Mouse (Mus musculus): ENCODE measurements around the gene Cercam.
"Not testable (repeated sequence)": the region's sequence is repeated elsewhere in the genome, so short reads cannot be mapped to it uniquely, and the experiment has no call there.

Gene Cercam

GRCm38 (mm10) chr2:29896071-29896470, 27.1 kb downstream of the Cercam start:
- DNase-seq (ENCODE audit: low read depth, low spot score): no peak

DNA sequence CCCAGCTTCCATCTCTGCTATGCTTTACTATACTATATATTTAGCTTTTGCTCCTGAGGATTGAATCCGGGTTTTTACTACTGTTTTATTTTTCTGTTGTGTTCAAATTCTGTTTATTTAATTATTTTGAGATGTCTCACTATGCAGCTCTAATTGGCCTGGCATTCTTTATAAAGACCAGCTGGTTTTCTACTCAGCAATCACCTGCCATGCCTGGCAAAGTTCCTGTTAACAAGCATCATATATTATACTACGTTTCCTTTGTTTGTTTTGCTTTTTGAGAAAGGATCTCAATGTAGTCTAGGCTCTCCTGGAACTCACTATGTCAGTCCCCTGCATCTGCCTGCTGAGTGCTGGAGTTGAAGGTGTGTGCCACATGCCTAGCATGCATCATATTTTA, 28.4 kb downstream of the Cercam start:
- DNase-seq (ENCODE audit: low read depth, low spot score): no peak

- DNase-seq (ENCODE audit: low read depth, low spot score): no peak
Observed at GRCm38 (mm10) chr2:29898081-29898480, 29.1 kb downstream of the Cercam start.

DNA sequence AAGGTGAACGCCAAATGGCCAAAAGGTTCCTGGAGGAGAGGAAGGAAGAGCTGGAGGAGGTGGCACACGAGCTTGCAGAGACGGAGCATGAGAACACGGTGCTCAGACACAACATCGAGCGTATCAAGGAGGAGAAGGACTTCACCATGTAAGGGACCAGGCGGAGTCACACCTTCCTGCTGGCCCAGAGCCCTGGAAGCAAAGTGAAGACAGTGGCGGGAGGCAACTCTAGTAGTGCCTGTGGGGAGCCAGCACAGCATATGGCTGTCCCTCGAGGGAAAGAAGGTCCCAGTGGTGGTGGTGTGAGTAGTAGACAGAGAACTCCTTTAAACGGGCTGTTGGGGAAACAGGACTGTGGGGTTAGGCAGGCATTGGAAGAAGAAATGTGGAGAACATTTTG, 33.2 kb downstream of the Cercam start:
- DNase-seq (ENCODE audit: low read depth, low spot score): no peak

GRCm38 (mm10) chr2:29908171-29908570, 39.2 kb downstream of the Cercam start:
- DNase-seq (ENCODE audit: low read depth, low spot score): not testable (repeated sequence)

DNA sequence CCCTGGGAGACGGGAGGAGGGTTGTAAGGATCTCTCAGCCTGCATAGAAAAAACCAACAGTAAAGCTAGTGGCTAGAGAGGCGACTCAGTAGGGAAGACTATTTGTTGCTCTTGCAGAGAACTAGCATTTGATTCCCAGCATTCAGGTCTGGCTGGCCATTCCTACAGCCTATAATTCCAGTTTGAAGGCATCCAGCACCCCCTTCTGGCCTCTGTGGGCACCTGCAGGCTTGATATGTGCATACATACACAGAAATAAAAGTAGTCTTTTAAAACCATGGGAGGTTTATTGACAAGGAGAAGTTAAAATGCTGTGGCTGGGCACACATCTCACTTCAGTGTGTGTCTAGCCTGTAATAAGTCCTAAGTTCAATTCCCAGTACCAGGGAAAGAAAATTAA, 41.1 kb downstream of the Cercam start:
- DNase-seq (ENCODE audit: low read depth, low spot score): no peak

GRCm38 (mm10) chr2:29917621-29918020, 48.7 kb downstream of the Cercam start:
- DNase-seq (ENCODE audit: low read depth, low spot score): no peak

GRCm38 (mm10) chr2:29922011-29922410, 53.0 kb downstream of the Cercam start:
- no peak for DNase-seq (ENCODE audit: low read depth, low spot score)

- no peak for DNase-seq (ENCODE audit: low read depth, low spot score)
Observed at GRCm38 (mm10) chr2:29926542-29926941, 57.6 kb downstream of the Cercam start.

- DNase-seq (ENCODE audit: low read depth, low spot score): no peak
Observed at GRCm38 (mm10) chr2:29930506-29930905, 61.5 kb downstream of the Cercam start.

DNA sequence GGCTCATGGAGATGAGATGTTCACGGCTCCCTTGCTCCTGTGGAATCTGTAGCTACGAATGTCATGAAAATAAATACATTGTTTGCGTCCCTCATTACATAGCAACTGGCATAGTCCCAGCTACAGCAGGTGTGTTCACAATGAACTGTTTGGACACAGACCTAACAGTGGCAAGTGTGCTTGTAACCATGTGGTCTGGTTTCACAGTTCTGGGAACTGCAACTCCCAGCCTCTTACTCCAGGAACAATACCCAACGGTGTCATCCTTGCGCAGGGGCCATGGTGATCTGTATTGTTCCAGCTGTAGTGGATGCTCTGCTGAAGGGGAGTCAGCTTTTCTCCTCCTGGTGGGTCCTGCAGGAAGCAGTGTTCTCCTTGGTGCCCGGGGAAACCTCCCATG, 62.2 kb downstream of the Cercam start:
- no peak for DNase-seq (ENCODE audit: low read depth, low spot score)

Measured in brain, embryonic 18.5 days (tissue).